Mouse (Mus musculus) hindbrain, embryonic 15.5 days (tissue): ENCODE data around the gene Lgals4. TPM values are rescaled to one million over a fixed set of nuclear protein-coding genes. Genes with fewer than 3 reads are reported as not detected.
"Not testable (repeated sequence)": the region's sequence is repeated elsewhere in the genome, so short reads cannot be mapped to it uniquely, and the experiment has no call there.

Experiments used
- ATAC-seq: fragments of 200-750 bp; cut with Nextera tagmentation; 2 replicates; pipeline ENCODE4 v1.8.0; 2017; ENCODE audit warnings: low read depth, moderate number of reproducible peaks, moderate TSS enrichment; ENCODE audit not compliant: low FRiP score
- H3K27ac ChIP-seq: fragments of 300-500 bp; sonication (generic); replicated peaks from 2 replicates; pipeline ENCODE4 v1.5.1; 2015; ENCODE audit warnings: mild to moderate bottlenecking, inconsistent platforms
- H3K27me3 ChIP-seq: fragments of 300-500 bp; sonication (generic); 2 replicates; pipeline ENCODE4 v1.6.1; 2015; ENCODE audit warnings: control low read depth, inconsistent platforms
- H3K36me3 ChIP-seq: fragments of 300-500 bp; sonication (generic); 2 replicates; pipeline ENCODE4 v1.6.1; 2015; ENCODE audit warnings: control low read depth, inconsistent platforms
- H3K4me1 ChIP-seq: fragments of 300-500 bp; sonication (generic); replicated peaks from 2 replicates; pipeline ENCODE4 v1.6.1; 2015; ENCODE audit warnings: control low read depth, inconsistent platforms
- H3K4me2 ChIP-seq: fragments of 300-500 bp; sonication (generic); 2 replicates; pipeline ENCODE4 v1.6.1; 2015; ENCODE audit warnings: moderate library complexity, mild to moderate bottlenecking, inconsistent platforms
- H3K4me3 ChIP-seq: fragments of 300-500 bp; sonication (generic); 2 replicates; pipeline ENCODE4 v1.5.1; 2015; ENCODE audit warnings: mild to moderate bottlenecking, inconsistent platforms
- H3K9ac ChIP-seq: fragments of 300-500 bp; sonication (generic); 2 replicates; pipeline ENCODE4 v1.6.1; 2015; ENCODE audit warnings: inconsistent platforms
- H3K9me3 ChIP-seq: fragments of 300-500 bp; sonication (generic); 2 replicates; pipeline ENCODE4 v1.6.1; 2016; ENCODE audit warnings: control low read depth, inconsistent platforms
- WGBS: fragments of 180-500 bp; shearing (Covaris S2); methylation state at CpG from one replicate; pipeline ENCODE4 v1.1.7; 2015; 5-methylcytosine and 5-hydroxymethylcytosine counted together
- polyA plus RNA-seq: library from polyadenylated mRNA; unstranded; fragments of >200 nt; fragmentation: Nextera tagmentation; extraction: Ambion mirVana; gene quantifications from 2 replicates; pipeline ENCODE4 v1.2.1, GENCODE M21; 2015

The Lgals4 gene
- polyA plus RNA-seq, 1 experiment from 2014 or later = 5.7 TPM

- Histone ChIP-seq H3K9ac (no peak overlapping the region), H3K4me3 (no peak overlapping the region), H3K4me2 (no peak overlapping the region), H3K4me1 (no peaks in the 10 kb centered on the region), H3K27ac (no peak overlapping the region), H3K36me3 (no peaks in the 10 kb centered on the region), H3K27me3 (no peaks in the 10 kb centered on the region), H3K9me3 (no peaks in the 10 kb centered on the region)
- WGBS = 73% methylated on average over 4 of the region's 4 CpGs
- no peak for ATAC-seq
These were observed 44.2 kb downstream of the Lgals4 start for GRCm38 (mm10) chr7:28877856-28878255.

- no peak for ATAC-seq
- H3K9me3 ChIP-seq = no peaks in the 10 kb centered on the region
- H3K4me3 ChIP-seq = no peak overlapping the region
- no peak overlapping the region for H3K9ac ChIP-seq
- WGBS = 79% methylated on average over 7 of the region's 7 CpGs
- H3K27ac ChIP-seq = no peak overlapping the region
- H3K4me2 ChIP-seq = no peak overlapping the region
- H3K4me1 ChIP-seq = no peaks in the 10 kb centered on the region
- no peaks in the 10 kb centered on the region for H3K36me3 ChIP-seq
- no peaks in the 10 kb centered on the region for H3K27me3 ChIP-seq
These were observed 46.0 kb downstream of the Lgals4 start for GRCm38 (mm10) chr7:28879606-28880005.

GRCm38 (mm10) chr7:28880554-28880953 is 46.9 kb downstream of the Lgals4 start:
- WGBS = 65% methylated on average over 10 of the region's 10 CpGs
- Histone ChIP-seq H3K4me1 (no peaks in the 10 kb centered on the region), H3K4me3 (no peak overlapping the region), H3K4me2 (no peak overlapping the region), H3K36me3 (no peaks in the 10 kb centered on the region), H3K27me3 (no peaks in the 10 kb centered on the region), H3K9ac (no peak overlapping the region), H3K27ac (no peak overlapping the region), H3K9me3 (no peaks in the 10 kb centered on the region)
- ATAC-seq = no peak

GRCm38 (mm10) chr7:28881199-28881598 is 47.5 kb downstream of the Lgals4 start, which contains the start of gene Capn12:
Capn12 (plus strand) TSS chr7:28881422.
- 36% methylated on average over 13 of the region's 13 CpGs for WGBS
- H3K36me3 ChIP-seq = no peaks in the 10 kb centered on the region
- no peak within 1 kb of the TSS for H3K9ac ChIP-seq
- H3K4me3 ChIP-seq = no peak within 1 kb of the TSS
- no peaks in the 10 kb centered on the region for H3K27me3 ChIP-seq
- no peak for ATAC-seq
- no peak within 1 kb of the TSS for H3K27ac ChIP-seq
- no peaks in the 10 kb centered on the region for H3K9me3 ChIP-seq
- no peaks in the 10 kb centered on the region for H3K4me1 ChIP-seq
- H3K4me2 ChIP-seq = no peak within 1 kb of the TSS

GRCm38 (mm10) chr7:28883039-28883438 is 49.4 kb downstream of the Lgals4 start:
- no peaks in the 10 kb centered on the region for H3K4me1 ChIP-seq
- H3K36me3 ChIP-seq = no peaks in the 10 kb centered on the region
- H3K27ac ChIP-seq = no peak overlapping the region
- ATAC-seq = no peak
- no peak overlapping the region for H3K4me3 ChIP-seq
- H3K27me3 ChIP-seq = peaks cover 12% of the 10 kb centered on the region
- no peak overlapping the region for H3K9ac ChIP-seq
- WGBS = 69% methylated on average over 11 of the region's 11 CpGs
- no peaks in the 10 kb centered on the region for H3K9me3 ChIP-seq
- no peak overlapping the region for H3K4me2 ChIP-seq

- H3K4me2 ChIP-seq, H3K9ac ChIP-seq, H3K36me3 ChIP-seq, H3K4me3 ChIP-seq, ATAC-seq, H3K9me3 ChIP-seq, H3K4me1 ChIP-seq, H3K27ac ChIP-seq: not testable (repeated sequence)
- WGBS = 82% methylated on average over 4 of the region's 4 CpGs
- peaks cover 18% of the 10 kb centered on the region for H3K27me3 ChIP-seq
These were observed 50.0 kb downstream of the Lgals4 start for GRCm38 (mm10) chr7:28883704-28884103.

GRCm38 (mm10) chr7:28886486-28886885 is 52.8 kb downstream of the Lgals4 start:
- no peak overlapping the region for H3K27ac ChIP-seq
- WGBS = 25% methylated on average over 14 of the region's 14 CpGs
- H3K9ac ChIP-seq = no peak overlapping the region
- H3K36me3 ChIP-seq = no peaks in the 10 kb centered on the region
- ATAC-seq = no peak
- peaks cover 38% of the 10 kb centered on the region for H3K27me3 ChIP-seq
- H3K4me2 ChIP-seq = no peak overlapping the region
- H3K4me1 ChIP-seq = peaks cover 10% of the 10 kb centered on the region
- no peaks in the 10 kb centered on the region for H3K9me3 ChIP-seq
- no peak overlapping the region for H3K4me3 ChIP-seq

- Histone ChIP-seq H3K27me3 (peaks cover 38% of the 10 kb centered on the region), H3K9ac (peak overlapping the region; percentile 40), H3K27ac (no peak overlapping the region), H3K4me3 (peak overlapping the region; percentile 37), H3K36me3 (peaks cover 19% of the 10 kb centered on the region), H3K4me2 (peak overlapping the region; percentile 55), H3K4me1 (peaks cover 10% of the 10 kb centered on the region), H3K9me3 (no peaks in the 10 kb centered on the region)
- peak; percentile 47; the same call in 1 of the 2 replicates for ATAC-seq
- WGBS = 5% methylated on average over 27 of the region's 27 CpGs
These were observed 55.1 kb downstream of the Lgals4 start for GRCm38 (mm10) chr7:28888701-28889161.

Other genes with a start within 250 kb of the Lgals4 start
- 23.3 and 28.1 TPM in 2 replicates for gene Samd4b, start 235.7 kb upstream of the Lgals4 start, polyA plus RNA-seq
- 20.2 TPM in 2 replicates for gene Pak4, start 235.7 kb upstream of the Lgals4 start, polyA plus RNA-seq
- gene Acp7, start 202.5 kb upstream of the Lgals4 start, polyA plus RNA-seq = 0.29 and 0.33 TPM in 2 replicates
- gene Fbxo27, start 141.0 kb upstream of the Lgals4 start, polyA plus RNA-seq = 10.1 and 13.4 TPM in 2 replicates
- 4.1 and 5.2 TPM in 2 replicates for gene Fbxo17, start 117.0 kb upstream of the Lgals4 start, polyA plus RNA-seq
- 113 TPM in 2 replicates for gene Mrps12, start 92.0 kb upstream of the Lgals4 start, polyA plus RNA-seq
- gene Sars2, start 91.9 kb upstream of the Lgals4 start, polyA plus RNA-seq = 19.5 TPM in 2 replicates
- 0.54 and 0.71 TPM in 2 replicates for gene Ccer2, start 77.7 kb upstream of the Lgals4 start, polyA plus RNA-seq
- gene Sirt2, start 67.1 kb upstream of the Lgals4 start, polyA plus RNA-seq = 112 and 125 TPM in 2 replicates
- 66.3 and 69.0 TPM in 2 replicates for gene Nfkbib, start 66.3 kb upstream of the Lgals4 start, polyA plus RNA-seq
- 2.6 and 2.7 TPM in 2 replicates for gene Rinl, start 44.9 kb upstream of the Lgals4 start, polyA plus RNA-seq
- 162 and 180 TPM in 2 replicates for gene Hnrnpl, start 25.3 kb upstream of the Lgals4 start, polyA plus RNA-seq
- 97.8 and 98.0 TPM in 2 replicates for gene Ech1, start 8.6 kb upstream of the Lgals4 start, polyA plus RNA-seq
- 4.7 and 7.9 TPM in 2 replicates for gene Lgals7, start 30.0 kb downstream of the Lgals4 start, polyA plus RNA-seq
- gene Capn12, start 47.6 kb downstream of the Lgals4 start, polyA plus RNA-seq = 0.51 and 0.58 TPM in 2 replicates
- 140 and 154 TPM in 2 replicates for gene Actn4, start 128.5 kb downstream of the Lgals4 start, polyA plus RNA-seq
- 283 and 294 TPM in 2 replicates for gene Eif3k, start 148.0 kb downstream of the Lgals4 start, polyA plus RNA-seq
- gene Map4k1, start 148.2 kb downstream of the Lgals4 start, polyA plus RNA-seq = 10.6 and 10.8 TPM in 2 replicates